Mouse (Mus musculus) embryonic stem cell, embryonic (primary cell): ENCODE measurements around the gene Nup160.

Experiments
- CTCF ChIA-PET, 4 experiments: fragments of 300-600 bp in 2 of 4; fragments of 350-600 bp in 2 of 4; sonication (Branson Sonifier 250); formaldehyde crosslinking; loops; one replicate each; lab custom pipeline; 2022; ENCODE audit warnings: inconsistent platforms in 2 of 4; lab: Charles Lee
- POLR2A ChIA-PET, 4 experiments: fragments of 300-600 bp in 2 of 4; fragments of 350-600 bp in 2 of 4; sonication (Branson Sonifier 250); formaldehyde crosslinking; loops; one replicate each; lab custom pipeline; 2022; ENCODE audit warnings: antibody characterized with exemption in 4 of 4, inconsistent platforms in 1 of 4; lab: Charles Lee

The Nup160 gene

GRCm38 (mm10) chr2:90658613-90659012 is 18.4 kb upstream of the Nup160 start:
- ChIA-PET POLR2A (no interaction called here), CTCF (no interaction called here)

- ChIA-PET CTCF (no interaction called here), POLR2A (no interaction called here)
These were observed 18.0 kb upstream of the Nup160 start for GRCm38 (mm10) chr2:90659016-90659415.

GRCm38 (mm10) chr2:90659639-90660038 is 17.4 kb upstream of the Nup160 start:
- ChIA-PET CTCF (interaction anchor here in 1 of 4 experiments (0.6 kb wide), 1 partner anchor 675 kb away, joined by 3 read pairs; no protein-coding TSS in a partner anchor), POLR2A (no interaction called here)

GRCm38 (mm10) chr2:90660947-90661346 is 16.1 kb upstream of the Nup160 start:
- POLR2A ChIA-PET = no interaction called here
- CTCF ChIA-PET = no interaction called here

GRCm38 (mm10) chr2:90661426-90661825 is 15.6 kb upstream of the Nup160 start:
- ChIA-PET CTCF (no interaction called here), POLR2A (no interaction called here)

GRCm38 (mm10) chr2:90666591-90667387 is 10.2 kb upstream of the Nup160 start:
- POLR2A ChIA-PET = interaction anchor here in 3 of 4 experiments (0.5 to 2.2 kb wide), 8 partner anchors 12 to 982 kb away, joined by 3 to 16 read pairs (median 4); no protein-coding TSS in a partner anchor

GRCm38 (mm10) chr2:90667388-90668265 is 9.4 kb upstream of the Nup160 start:
- POLR2A ChIA-PET = interaction anchor here in 3 of 4 experiments (0.5 to 2.2 kb wide), 10 partner anchors 12 to 981 kb away, joined by 3 to 16 read pairs (median 4); no protein-coding TSS in a partner anchor

More at GRCm38 (mm10) chr2:90666591-90667387, 10.2 kb upstream of the Nup160 start:
- CTCF ChIA-PET = interaction anchor here in 2 of 4 experiments (0.5 to 0.8 kb wide), 2 partner anchors 40 to 179 kb away, joined by 3 to 9 read pairs; no protein-coding TSS in a partner anchor

GRCm38 (mm10) chr2:90670343-90670742 is 6.7 kb upstream of the Nup160 start:
- ChIA-PET POLR2A (interaction anchor here in 1 of 4 experiments (1.1 to 2.0 kb wide), 3 partner anchors 9 to 139 kb away, joined by 3 to 6 read pairs (median 4); partner anchors contain the start of gene Ptprj), CTCF (interaction anchor here in 2 of 4 experiments (0.5 to 1.2 kb wide), 3 partner anchors 9 to 45 kb away, joined by 3 to 4 read pairs (median 3); no protein-coding TSS in a partner anchor)

More at GRCm38 (mm10) chr2:90667388-90668265, 9.4 kb upstream of the Nup160 start:
- CTCF ChIA-PET = interaction anchor here in 2 of 4 experiments (0.7 to 0.8 kb wide), 2 partner anchors 11 to 40 kb away, joined by 3 read pairs; no protein-coding TSS in a partner anchor

- ChIA-PET POLR2A (no interaction called here), CTCF (no interaction called here)
These were observed 3.7 kb upstream of the Nup160 start for GRCm38 (mm10) chr2:90673339-90673738.

GRCm38 (mm10) chr2:90674555-90674954 is 2.5 kb upstream of the Nup160 start:
- POLR2A ChIA-PET = no interaction called here
- CTCF ChIA-PET = no interaction called here

- ChIA-PET CTCF (interaction anchor here in 1 of 4 experiments (1.3 kb wide), 1 partner anchor 203 kb away, joined by 3 read pairs; no protein-coding TSS in a partner anchor), POLR2A (no interaction called here)
These were observed 1.5 kb upstream of the Nup160 start for GRCm38 (mm10) chr2:90675488-90675887.

GRCm38 (mm10) chr2:90678256-90679060 is 1.4 kb downstream of the Nup160 start:
- ChIA-PET CTCF (interaction anchor here in 3 of 4 experiments (0.6 to 1.5 kb wide), 8 partner anchors 8 to 1253 kb away, joined by 3 to 4 read pairs (median 3); partner anchors contain the start of gene Ptprj (in 1 of the 3)), POLR2A (interaction anchor here (0.6 to 3.6 kb wide), 61 partner anchors 9 to 391 kb away, joined by 3 to 18 read pairs (median 4); partner anchors contain the start of genes Fnbp4 (in 3 of the 4) and Ptprj (in 1 of the 4))

- ChIA-PET POLR2A (interaction anchor here (0.6 to 3.6 kb wide), 76 partner anchors 9 to 390 kb away, joined by 3 to 18 read pairs (median 4); partner anchors contain the start of genes Fnbp4 (in 3 of the 4) and Ptprj (in 2 of the 4)), CTCF (interaction anchor here in 3 of 4 experiments (0.6 to 1.5 kb wide), 8 partner anchors 9 to 1252 kb away, joined by 3 to 4 read pairs (median 3); partner anchors contain the start of gene Ptprj (in 1 of the 3))
These were observed 2.2 kb downstream of the Nup160 start for GRCm38 (mm10) chr2:90679061-90679810.

GRCm38 (mm10) chr2:90700943-90701342 is 23.9 kb downstream of the Nup160 start:
- CTCF ChIA-PET = interaction anchor here in 1 of 4 experiments (0.6 kb wide), 2 partner anchors 11 to 1830 kb away, joined by 5 to 8 read pairs; no protein-coding TSS in a partner anchor
- POLR2A ChIA-PET = interaction anchor here in 3 of 4 experiments (0.6 to 2.0 kb wide), 7 partner anchors 9 to 476 kb away, joined by 3 to 9 read pairs (median 4); no protein-coding TSS in a partner anchor

- POLR2A ChIA-PET = interaction anchor here in 3 of 4 experiments (0.5 to 6.1 kb wide), 25 partner anchors 9 to 413 kb away, joined by 3 to 41 read pairs (median 4); partner anchors contain the start of genes Fnbp4 (in 3 of the 3) and Agbl2 (in 1 of the 3)
- CTCF ChIA-PET = no interaction called here
These were observed 31.5 kb downstream of the Nup160 start for GRCm38 (mm10) chr2:90708548-90708947.

GRCm38 (mm10) chr2:90715555-90716092 is 38.6 kb downstream of the Nup160 start:
- ChIA-PET POLR2A (interaction anchor here in 3 of 4 experiments (0.6 to 2.0 kb wide), 14 partner anchors 9 to 874 kb away, joined by 3 to 14 read pairs (median 3); partner anchors contain the start of gene Fnbp4 (in 1 of the 3)), CTCF (no interaction called here)
